Mouse (Mus musculus): ENCODE measurements around the gene Tctex1d1. TPM values are rescaled to one million over a fixed set of nuclear protein-coding genes. Genes with fewer than 3 reads are reported as not detected.

The Tctex1d1 gene
- polyA plus RNA-seq, 2 experiments = 0.17 to 0.25 TPM

DNA sequence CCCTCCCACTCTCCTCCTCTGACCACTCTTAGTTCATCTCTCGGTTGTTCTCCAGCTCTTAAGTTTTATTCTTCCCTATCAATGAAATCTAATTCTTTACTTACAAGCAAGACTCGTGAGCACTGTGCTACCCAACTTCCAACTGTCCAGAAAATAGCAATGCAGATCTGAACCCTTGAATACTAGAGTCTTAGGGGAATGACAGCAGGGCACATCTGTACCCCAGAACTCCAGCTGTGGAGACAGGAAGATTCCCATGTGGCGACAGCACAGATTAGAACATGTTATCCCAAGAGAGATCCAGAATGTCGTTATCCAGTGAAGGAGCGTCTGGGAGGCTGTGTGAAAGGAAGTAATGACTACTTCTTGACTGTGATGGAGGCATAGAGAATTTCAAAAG is 27.9 kb downstream of the Tctex1d1 start:
- Histone ChIP-seq H3K27me3 (ENCODE audit: control insufficient read depth, insufficient read depth, low read length) (no peaks in the 10 kb centered on the region), H3K4me3 (ENCODE audit: insufficient read depth in 1 of 2, low read depth in 2 of 2, low read length in 2 of 2) (no peak overlapping the region), H3K36me3 (replicated peaks; ENCODE audit: control insufficient read depth, insufficient read depth, low read depth) (no peaks in the 10 kb centered on the region), H3K4me2 (ENCODE audit: low read depth) (no peak overlapping the region), H3K9ac (replicated peaks) (no peak overlapping the region), H3K27ac (no peak overlapping the region), H3K9me3 (ENCODE audit: control insufficient read depth, low read length) (no peaks in the 10 kb centered on the region), H3K4me1 (replicated peaks; ENCODE audit: control insufficient read depth in 2 of 2, insufficient read depth in 2 of 2, low read length in 1 of 2) (peaks cover 0 to 5% of the 10 kb centered on the region in 2 experiments; a peak in 1 of 4 replicates)
- 66% methylated on average over 5 of the region's 5 CpGs for WGBS (ENCODE audit: insufficient replicate concordance)
- TF ChIP-seq CTCF (IDR thresholded peaks at IDR 0.05; ENCODE audit: low read depth) (no peak), EP300 (IDR thresholded peaks at IDR 0.05; ENCODE audit: low read depth) (no peak)
- ATAC-seq (ENCODE audit: insufficient read depth) = no peak
- no peak for DNase-seq (ENCODE audit: low read depth in 3 of 3, low spot score in 3 of 3)

DNA sequence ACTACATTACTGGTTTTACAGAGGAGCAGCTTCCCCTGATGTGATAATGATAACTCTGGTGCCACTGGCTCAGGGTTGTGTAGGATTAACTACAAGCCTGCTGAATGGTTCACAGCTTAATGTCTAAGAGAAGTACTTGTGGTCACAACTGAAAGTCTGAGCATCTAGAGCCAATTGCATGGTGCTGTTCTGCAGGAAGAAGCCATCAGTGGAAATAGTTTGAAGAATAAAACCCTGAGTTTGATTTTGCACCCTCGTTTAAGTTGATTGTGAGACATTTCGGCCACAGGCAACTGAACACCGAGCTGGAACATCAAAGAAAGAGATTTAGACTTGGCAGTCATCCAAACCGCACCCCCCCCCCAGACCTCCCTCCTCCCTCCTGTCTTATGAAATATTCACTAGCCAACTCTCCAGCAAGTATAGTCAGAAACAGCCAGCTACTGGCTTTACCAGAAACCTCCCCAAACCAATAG is 28.6 kb downstream of the Tctex1d1 start:
- Histone ChIP-seq H3K9me3 (ENCODE audit: control insufficient read depth, low read length) (no peaks in the 10 kb centered on the region), H3K36me3 (replicated peaks; ENCODE audit: control insufficient read depth, insufficient read depth, low read depth) (no peaks in the 10 kb centered on the region), H3K4me3 (ENCODE audit: insufficient read depth in 1 of 2, low read depth in 2 of 2, low read length in 2 of 2) (no peak overlapping the region), H3K27me3 (ENCODE audit: control insufficient read depth, insufficient read depth, low read length) (no peaks in the 10 kb centered on the region), H3K4me1 (replicated peaks; ENCODE audit: control insufficient read depth in 2 of 2, insufficient read depth in 2 of 2, low read length in 1 of 2) (peaks cover 0 to 5% of the 10 kb centered on the region in 2 experiments; a peak in 1 of 4 replicates), H3K4me2 (ENCODE audit: low read depth) (no peak overlapping the region), H3K9ac (replicated peaks) (no peak overlapping the region), H3K27ac (no peak overlapping the region)
- TF ChIP-seq EP300 (IDR thresholded peaks at IDR 0.05; ENCODE audit: low read depth) (no peak), CTCF (IDR thresholded peaks at IDR 0.05; ENCODE audit: low read depth) (no peak)
- no peak for ATAC-seq (ENCODE audit: insufficient read depth)
- WGBS (ENCODE audit: insufficient replicate concordance) = 40% methylated on average over 4 of the region's 4 CpGs
- no peak for DNase-seq (ENCODE audit: low read depth in 3 of 3, low spot score in 3 of 3)

DNA sequence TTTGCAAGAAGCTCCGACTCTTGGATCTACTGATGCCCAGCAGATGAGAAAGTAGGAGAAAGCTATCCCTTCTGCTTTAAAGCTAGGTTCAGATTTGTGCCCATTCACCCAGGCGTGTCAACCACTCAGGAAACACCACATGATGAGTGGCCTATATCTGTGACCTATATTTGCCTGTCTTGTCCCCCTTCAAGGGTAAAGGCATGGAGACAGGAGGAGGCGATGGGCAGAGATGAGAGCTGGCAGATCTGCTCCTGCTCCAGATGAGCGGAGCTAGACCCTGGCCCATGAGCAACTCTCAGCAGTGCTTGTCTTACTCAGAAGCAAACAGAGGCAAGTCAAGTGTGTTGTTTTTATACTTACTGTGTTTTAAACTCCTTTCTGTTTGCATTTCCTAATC is 32.3 kb downstream of the Tctex1d1 start:
- 52% methylated on average over 4 of the region's 4 CpGs for WGBS (ENCODE audit: insufficient replicate concordance)
- Histone ChIP-seq H3K4me1 (replicated peaks; ENCODE audit: control insufficient read depth in 2 of 2, insufficient read depth in 2 of 2, low read length in 1 of 2) (peaks cover 0 to 5% of the 10 kb centered on the region in 2 experiments; a peak in 1 of 4 replicates), H3K36me3 (replicated peaks; ENCODE audit: control insufficient read depth, insufficient read depth, low read depth) (no peaks in the 10 kb centered on the region), H3K27ac (no peak overlapping the region), H3K9me3 (ENCODE audit: control insufficient read depth, low read length) (no peaks in the 10 kb centered on the region), H3K4me2 (ENCODE audit: low read depth) (no peak overlapping the region), H3K4me3 (ENCODE audit: insufficient read depth in 1 of 2, low read depth in 2 of 2, low read length in 2 of 2) (no peak overlapping the region), H3K9ac (replicated peaks) (no peak overlapping the region), H3K27me3 (ENCODE audit: control insufficient read depth, insufficient read depth, low read length) (no peaks in the 10 kb centered on the region)
- no peak for ATAC-seq (ENCODE audit: insufficient read depth)
- DNase-seq (ENCODE audit: low read depth in 3 of 3, low spot score in 3 of 3) = no peak
- TF ChIP-seq EP300 (IDR thresholded peaks at IDR 0.05; ENCODE audit: low read depth) = no peak
- TF ChIP-seq CTCF (IDR thresholded peaks at IDR 0.05; ENCODE audit: low read depth) = no peak

- ATAC-seq (ENCODE audit: insufficient read depth) (no peak), DNase-seq (ENCODE audit: low read depth in 3 of 3, low spot score in 3 of 3) (no peak)
- Histone ChIP-seq H3K4me1 (replicated peaks; ENCODE audit: control insufficient read depth in 2 of 2, insufficient read depth in 2 of 2, low read length in 1 of 2) (peaks cover 0 to 5% of the 10 kb centered on the region in 2 experiments; a peak in 1 of 4 replicates), H3K4me3 (ENCODE audit: insufficient read depth in 1 of 2, low read depth in 2 of 2, low read length in 2 of 2) (no peak overlapping the region), H3K27ac (no peak overlapping the region), H3K27me3 (ENCODE audit: control insufficient read depth, insufficient read depth, low read length) (no peaks in the 10 kb centered on the region), H3K9me3 (ENCODE audit: control insufficient read depth, low read length) (no peaks in the 10 kb centered on the region), H3K36me3 (replicated peaks; ENCODE audit: control insufficient read depth, insufficient read depth, low read depth) (no peaks in the 10 kb centered on the region), H3K4me2 (ENCODE audit: low read depth) (no peak overlapping the region), H3K9ac (replicated peaks) (no peak overlapping the region)
- TF ChIP-seq CTCF (IDR thresholded peaks at IDR 0.05; ENCODE audit: low read depth) (no peak), EP300 (IDR thresholded peaks at IDR 0.05; ENCODE audit: low read depth) (no peak)
- 47% methylated on average over 7 of the region's 7 CpGs for WGBS (ENCODE audit: insufficient replicate concordance)
These were observed 33.4 kb downstream of the Tctex1d1 start for GRCm38 (mm10) chr4:103011823-103012222.

DNA sequence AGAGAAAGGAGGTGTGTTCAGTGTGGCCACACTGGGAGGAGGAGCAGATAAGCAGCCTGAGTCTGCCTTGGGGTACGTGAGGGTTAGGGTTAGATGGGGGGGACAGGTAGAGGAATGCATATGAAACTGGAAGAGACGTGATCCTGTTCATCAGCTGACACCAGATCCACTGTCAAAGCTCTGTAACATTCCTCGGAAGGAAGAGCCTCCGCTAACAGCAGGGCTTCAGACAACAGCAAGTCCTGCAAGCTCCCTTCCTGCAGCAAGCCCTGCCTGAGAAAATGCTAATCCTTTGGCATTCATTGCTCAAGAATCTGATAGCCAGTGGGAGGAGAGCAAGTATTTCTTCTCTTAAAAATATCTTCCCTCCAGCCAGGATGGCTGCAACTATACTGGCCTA is 35.1 kb downstream of the Tctex1d1 start:
- TF ChIP-seq EP300 (IDR thresholded peaks at IDR 0.05; ENCODE audit: low read depth) = no peak
- no peak for TF ChIP-seq CTCF (IDR thresholded peaks at IDR 0.05; ENCODE audit: low read depth)
- H3K4me3 ChIP-seq (ENCODE audit: insufficient read depth in 1 of 2, low read depth in 2 of 2, low read length in 2 of 2) = no peak overlapping the region
- no peaks in the 10 kb centered on the region for H3K9me3 ChIP-seq (ENCODE audit: control insufficient read depth, low read length)
- no peak overlapping the region for H3K4me2 ChIP-seq (ENCODE audit: low read depth)
- H3K36me3 ChIP-seq (replicated peaks; ENCODE audit: control insufficient read depth, insufficient read depth, low read depth) = no peaks in the 10 kb centered on the region
- DNase-seq (ENCODE audit: low read depth in 3 of 3, low spot score in 3 of 3) (no peak), ATAC-seq (ENCODE audit: insufficient read depth) (no peak)
- H3K27me3 ChIP-seq (ENCODE audit: control insufficient read depth, insufficient read depth, low read length) = no peaks in the 10 kb centered on the region
- 32% methylated on average over 4 of the region's 4 CpGs for WGBS (ENCODE audit: insufficient replicate concordance)
- no peak overlapping the region for H3K9ac ChIP-seq (replicated peaks)
- H3K27ac ChIP-seq = no peak overlapping the region
- no peaks in the 10 kb centered on the region for H3K4me1 ChIP-seq (replicated peaks; ENCODE audit: control insufficient read depth in 2 of 2, insufficient read depth in 2 of 2, low read length in 1 of 2)

Measured in liver, embryonic 14.5 days (tissue).